Mouse (Mus musculus) frontal cortex, adult (tissue): Measurements from ENCODE around the gene Ift74.
"Not testable (repeated sequence)": the region's sequence is repeated elsewhere in the genome, so short reads cannot be mapped to it uniquely, and the experiment has no call there.

ENCODE experiments used
- ATAC-seq: cut with Nextera tagmentation; 2 replicates; pipeline ENCODE4 v1.9.2; 2017; ENCODE audit warnings: mild to moderate bottlenecking, moderate library complexity, mixed read lengths; ENCODE audit not compliant: low TSS enrichment

Gene Ift74

GRCm38 (mm10) chr4:94613972-94614626 is at the start of gene Ift74:
Ift74 (plus strand) TSS chr4:94614491.
- ATAC-seq, result peak; percentile 100

GRCm38 (mm10) chr4:94572677-94573076 is 41.6 kb upstream of the Ift74 start:
- ATAC-seq, result no peak

- no peak for ATAC-seq
Measured at GRCm38 (mm10) chr4:94591765-94592381, 22.4 kb upstream of the Ift74 start.

- no peak for ATAC-seq
Measured at GRCm38 (mm10) chr4:94592709-94593108, 21.6 kb upstream of the Ift74 start.

- ATAC-seq, result no peak
Measured at GRCm38 (mm10) chr4:94601395-94601794, 12.9 kb upstream of the Ift74 start.

GRCm38 (mm10) chr4:94602496-94603030 is 11.7 kb upstream of the Ift74 start:
- peak; percentile 62; the same call in 1 of the 2 replicates for ATAC-seq

GRCm38 (mm10) chr4:94603031-94603629 is 11.2 kb upstream of the Ift74 start, which contains the start of gene Plaa:
Plaa (minus strand) TSS chr4:94603244.
- ATAC-seq, result peak; percentile 99

GRCm38 (mm10) chr4:94604452-94605019 is 9.8 kb upstream of the Ift74 start:
- ATAC-seq, result no peak

GRCm38 (mm10) chr4:94605591-94605990 is 8.7 kb upstream of the Ift74 start:
- no peak for ATAC-seq

- no peak for ATAC-seq
Measured at GRCm38 (mm10) chr4:94610339-94610738, 4.0 kb upstream of the Ift74 start.

GRCm38 (mm10) chr4:94614627-94615006 is 326 bp downstream of the Ift74 start:
- ATAC-seq, result peak; percentile 76

- no peak for ATAC-seq
Measured at GRCm38 (mm10) chr4:94620077-94620476, 5.8 kb downstream of the Ift74 start.

- ATAC-seq, result no peak
Measured at GRCm38 (mm10) chr4:94643141-94643540, 28.9 kb downstream of the Ift74 start.

GRCm38 (mm10) chr4:94649920-94650319 is 35.6 kb downstream of the Ift74 start, which contains the start of gene Lrrc19:
Lrrc19 (minus strand) TSS chr4:94650144.
- ATAC-seq, result no peak

GRCm38 (mm10) chr4:94650426-94651175 is 36.3 kb downstream of the Ift74 start:
- not testable (repeated sequence) for ATAC-seq

GRCm38 (mm10) chr4:94669718-94670117 is 55.4 kb downstream of the Ift74 start:
- peak; percentile 62; the same call in 1 of the 2 replicates for ATAC-seq

- ATAC-seq, result no peak
Measured at GRCm38 (mm10) chr4:94680662-94681061, 66.4 kb downstream of the Ift74 start.

- no peak for ATAC-seq
Measured at GRCm38 (mm10) chr4:94681181-94681580, 66.9 kb downstream of the Ift74 start.

- ATAC-seq, result no peak
Measured at GRCm38 (mm10) chr4:94682029-94682428, 67.7 kb downstream of the Ift74 start.

GRCm38 (mm10) chr4:94683305-94683704 is 69.0 kb downstream of the Ift74 start:
- no peak for ATAC-seq

GRCm38 (mm10) chr4:94689804-94690203 is 75.5 kb downstream of the Ift74 start:
- not testable (repeated sequence) for ATAC-seq

- ATAC-seq, result no peak
Measured at GRCm38 (mm10) chr4:94691078-94691477, 76.8 kb downstream of the Ift74 start.
